Mouse (Mus musculus) subcutaneous adipose tissue, adult 2 months (tissue): Measurements from ENCODE around the gene 4930512M02Rik. TPM values are rescaled to one million over a fixed set of nuclear protein-coding genes. Genes with fewer than 3 reads are reported as not detected.

Source experiments
- polyA plus RNA-seq: library from polyadenylated mRNA; depleted of rRNA; stranded (reverse); fragments of >200 nt; gene quantifications from 2 replicates; pipeline ENCODE4 v1.2.3, GENCODE M21; 2012; ENCODE audit warnings: low replicate concordance; rRNA removed

The 4930512M02Rik gene
- polyA plus RNA-seq, result not detected in 2 replicates

GRCm38 (mm10) chr11:11627735-11628134 is at the start of gene 4930512M02Rik:
TSS of gene 4930512M02Rik (minus strand) at chr11:11627835.

Other genes with a start within 250 kb of the 4930512M02Rik start
- 0.41 TPM in 1 of 2 replicates, not detected in the other for gene Spata48, start 165.7 kb downstream of the 4930512M02Rik start, polyA plus RNA-seq
- 0.21 and 0.31 TPM in 2 replicates for gene Zpbp, start 165.4 kb downstream of the 4930512M02Rik start, polyA plus RNA-seq
- 12.8 and 13.0 TPM in 2 replicates for gene Ikzf1, start 57.2 kb upstream of the 4930512M02Rik start, polyA plus RNA-seq
- 0.44 and 2.0 TPM in 2 replicates for gene Fignl1, start 181.1 kb upstream of the 4930512M02Rik start, polyA plus RNA-seq